Mouse (Mus musculus) frontal cortex, adult (tissue): ENCODE measurements around the gene Ppp2r2c.
"Not testable (repeated sequence)": the region's sequence is repeated elsewhere in the genome, so short reads cannot be mapped to it uniquely, and the experiment has no call there.

ENCODE experiments used
- ATAC-seq: cut with Nextera tagmentation; 2 replicates; pipeline ENCODE4 v1.9.2; 2017; ENCODE audit warnings: mild to moderate bottlenecking, moderate library complexity, mixed read lengths; ENCODE audit not compliant: low TSS enrichment

The Ppp2r2c gene

GRCm38 (mm10) chr5:36929376-36929775 is 61.1 kb downstream of the Ppp2r2c start:
- peak; percentile 36; the same call in 1 of the 2 replicates for ATAC-seq

DNA sequence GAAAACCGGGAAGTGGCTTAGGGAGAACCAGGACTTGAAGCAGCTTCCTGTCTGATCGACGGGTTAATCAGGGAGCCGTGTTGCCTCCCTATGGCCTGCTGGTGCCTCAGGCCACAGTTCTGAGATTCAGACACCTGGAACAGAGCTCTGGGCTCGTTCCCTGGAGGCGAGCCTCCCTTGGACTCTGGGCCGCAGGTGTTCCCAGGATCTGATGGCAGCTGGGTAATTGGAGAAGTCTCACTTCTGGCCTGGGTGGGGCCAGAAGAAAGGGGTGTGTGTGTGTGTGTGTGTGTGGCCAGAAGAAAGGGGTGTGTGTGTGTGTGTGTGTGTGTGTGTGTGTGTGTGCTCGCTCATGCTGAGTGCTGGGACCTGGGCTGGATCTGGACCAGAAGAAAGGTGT is 65.1 kb downstream of the Ppp2r2c start:
- no peak for ATAC-seq

- ATAC-seq = peak; percentile 83
Observed at GRCm38 (mm10) chr5:36935486-36936473, 67.5 kb downstream of the Ppp2r2c start.

GRCm38 (mm10) chr5:36936548-36936947 is 68.2 kb downstream of the Ppp2r2c start:
- peak; percentile 25 for ATAC-seq

GRCm38 (mm10) chr5:36938021-36938420 is 69.7 kb downstream of the Ppp2r2c start:
- ATAC-seq = no peak

- ATAC-seq = not testable (repeated sequence)
Observed at GRCm38 (mm10) chr5:36938991-36939390, 70.7 kb downstream of the Ppp2r2c start.

GRCm38 (mm10) chr5:36942446-36942845 is 74.1 kb downstream of the Ppp2r2c start:
- ATAC-seq = no peak

- ATAC-seq = 0 out of 2 replicates have a peak, but pooled peaks have one; percentile 10
Observed at GRCm38 (mm10) chr5:36944552-36944951, 76.2 kb downstream of the Ppp2r2c start.

- ATAC-seq = peak; percentile 77
Observed at GRCm38 (mm10) chr5:36945102-36945701, 76.9 kb downstream of the Ppp2r2c start.

DNA sequence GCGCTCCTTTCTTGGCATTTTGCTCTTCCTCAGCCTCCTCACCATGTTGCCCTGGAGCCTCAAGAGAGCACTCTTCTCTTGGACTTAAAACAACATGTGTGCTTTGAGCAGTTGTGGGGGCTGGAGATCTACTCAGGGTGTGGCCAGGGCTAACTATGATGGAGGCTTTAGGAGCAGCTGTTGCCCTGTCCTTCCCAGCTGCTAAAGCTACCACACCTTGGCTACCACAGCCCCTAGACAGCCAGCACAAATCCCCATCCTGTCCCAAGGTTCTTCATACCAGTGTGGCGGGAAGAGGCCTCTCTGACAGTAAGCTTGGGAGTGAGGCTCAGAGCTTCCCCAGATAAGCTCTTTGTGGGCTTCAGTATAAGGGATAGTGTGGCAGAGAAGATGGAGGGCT is 77.4 kb downstream of the Ppp2r2c start:
- no peak for ATAC-seq

DNA sequence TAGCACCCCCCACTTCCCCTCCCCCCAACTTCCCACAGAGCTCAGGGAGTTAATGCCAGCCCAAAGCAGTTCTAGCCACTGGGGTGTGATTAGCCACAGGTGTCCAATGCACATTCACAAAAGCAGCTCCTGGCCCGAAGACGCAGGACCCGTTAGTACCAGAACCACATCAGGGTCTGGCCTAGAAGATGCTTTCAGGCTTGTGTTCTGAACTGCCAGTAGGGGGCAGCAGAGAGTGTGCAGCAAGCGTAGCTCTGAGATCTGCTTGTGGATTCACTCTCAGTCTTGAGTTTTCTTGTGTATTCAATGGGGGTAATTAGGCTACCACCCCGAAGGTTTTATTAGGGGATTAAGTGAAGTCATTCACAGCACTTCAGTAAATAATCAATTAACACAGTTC is 78.1 kb downstream of the Ppp2r2c start:
- ATAC-seq = no peak

DNA sequence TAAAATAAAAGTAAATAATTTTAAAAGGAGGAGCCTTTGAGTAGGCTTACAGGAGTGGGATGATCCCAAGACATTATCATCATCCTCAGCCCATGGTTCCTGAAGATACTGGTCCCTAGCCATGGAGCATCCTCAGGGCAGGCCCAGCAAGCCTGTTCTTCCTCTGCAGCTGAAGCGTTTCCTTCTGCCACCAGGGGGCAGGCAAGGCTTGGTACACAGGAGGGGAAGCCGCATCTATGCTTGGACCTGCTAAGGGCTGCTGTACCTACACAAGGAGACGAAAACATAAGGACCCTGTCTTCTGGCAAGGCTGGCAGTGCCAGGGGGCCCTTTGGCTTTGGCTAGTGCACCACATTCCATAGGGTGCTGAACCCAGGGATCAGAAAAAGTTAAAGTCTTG is 80.5 kb downstream of the Ppp2r2c start:
- ATAC-seq = peak; percentile 36

GRCm38 (mm10) chr5:36950871-36951270 is 82.6 kb downstream of the Ppp2r2c start:
- ATAC-seq = no peak

DNA sequence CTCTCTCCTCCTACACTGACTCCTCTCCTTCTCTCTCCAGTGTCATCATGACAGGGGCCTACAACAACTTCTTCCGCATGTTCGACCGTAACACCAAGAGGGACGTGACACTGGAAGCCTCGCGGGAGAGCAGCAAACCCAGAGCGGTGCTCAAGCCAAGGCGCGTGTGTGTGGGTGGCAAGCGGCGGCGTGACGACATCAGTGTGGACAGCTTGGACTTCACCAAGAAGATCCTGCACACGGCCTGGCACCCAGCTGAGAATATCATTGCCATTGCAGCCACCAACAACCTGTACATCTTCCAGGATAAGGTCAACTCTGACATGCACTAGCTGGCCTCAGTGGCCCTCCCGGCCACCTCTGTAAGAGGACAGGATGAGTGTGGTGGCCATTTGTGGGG is 84.0 kb downstream of the Ppp2r2c start:
- no peak for ATAC-seq

DNA sequence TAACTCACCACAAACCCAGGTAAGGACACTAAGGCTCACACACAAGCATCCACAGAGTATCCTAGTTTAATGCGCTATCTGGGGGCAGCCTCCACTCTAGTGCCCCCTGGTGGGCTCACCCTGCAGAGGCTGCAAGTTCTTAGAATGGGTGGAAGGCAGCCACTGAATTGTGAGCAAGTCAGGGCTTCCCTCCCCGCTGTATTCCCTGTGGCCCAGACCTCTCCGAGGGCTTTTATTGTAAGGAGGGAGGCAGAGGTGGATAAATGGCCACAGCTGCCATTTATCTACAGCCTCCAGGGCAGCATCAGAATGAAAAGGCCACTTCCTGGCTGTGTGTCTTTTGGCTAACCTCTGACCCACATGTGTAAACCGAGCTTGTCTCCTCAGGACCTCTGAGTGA is 87.1 kb downstream of the Ppp2r2c start:
- ATAC-seq = no peak

GRCm38 (mm10) chr5:36958837-36959236 is 90.5 kb downstream of the Ppp2r2c start:
- peak; percentile 60 for ATAC-seq

DNA sequence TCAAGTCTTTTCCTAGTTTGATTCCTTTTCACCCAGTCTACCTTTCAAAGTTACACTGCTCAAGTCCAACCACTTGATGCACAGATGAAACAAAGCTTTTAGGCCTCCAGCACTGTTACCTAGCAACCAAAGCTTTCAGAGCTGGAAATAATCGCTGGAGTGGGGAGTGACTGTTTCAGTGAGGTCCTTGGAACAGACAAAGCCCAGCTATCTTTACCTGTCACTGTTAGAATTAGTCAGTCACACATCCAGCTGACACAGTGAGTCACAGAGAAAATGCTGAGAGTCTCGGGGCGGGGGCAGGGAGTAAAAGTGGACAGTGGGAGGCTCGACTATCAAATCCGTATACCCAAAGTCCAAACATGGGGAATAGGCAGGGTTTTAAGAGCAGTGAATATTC is 92.2 kb downstream of the Ppp2r2c start:
- ATAC-seq = peak; percentile 60

GRCm38 (mm10) chr5:36971587-36971986 is 103.3 kb downstream of the Ppp2r2c start:
- no peak for ATAC-seq

DNA sequence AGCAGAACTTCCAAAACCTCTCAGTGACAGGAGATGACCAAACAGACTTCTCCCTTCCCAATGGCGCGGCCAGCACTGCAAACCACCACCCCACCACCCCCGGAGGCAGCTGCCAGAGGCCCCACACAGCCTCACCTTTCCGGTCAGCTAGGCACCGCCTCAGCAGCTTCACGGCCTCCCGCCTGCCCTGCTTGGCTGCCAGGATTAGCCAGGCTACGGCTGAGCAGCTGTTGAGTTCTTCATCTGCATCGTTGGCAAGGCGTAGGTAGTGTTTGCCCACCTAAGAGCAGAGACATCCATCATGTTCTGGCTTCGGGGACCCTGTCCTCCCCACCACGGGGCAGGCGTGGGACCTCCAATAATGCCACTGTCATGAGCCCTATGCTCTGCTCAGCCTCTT is 107.0 kb downstream of the Ppp2r2c start:
- no peak for ATAC-seq

GRCm38 (mm10) chr5:36977809-36978208 is 109.5 kb downstream of the Ppp2r2c start:
- no peak for ATAC-seq

GRCm38 (mm10) chr5:36979001-36979400 is 110.7 kb downstream of the Ppp2r2c start:
- ATAC-seq = no peak

DNA sequence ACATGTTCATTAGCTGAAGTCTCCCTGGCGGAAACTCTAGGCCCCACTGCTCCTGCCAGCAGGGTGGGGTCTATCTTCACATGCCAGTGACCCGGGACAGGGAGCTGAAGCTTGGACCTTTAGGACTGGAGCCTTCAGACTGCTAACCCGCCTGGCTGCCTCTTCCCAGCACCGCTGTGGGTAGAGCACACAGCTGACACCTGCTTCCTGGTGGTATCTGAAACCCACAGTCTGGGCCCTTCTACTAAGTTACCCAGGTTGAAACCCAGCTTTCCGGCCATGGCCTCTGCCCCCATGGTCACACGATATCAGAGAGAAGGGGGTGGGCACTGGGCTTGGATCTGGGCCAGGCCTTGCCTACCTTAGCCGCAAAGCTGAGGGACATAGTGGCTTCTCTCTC is 111.3 kb downstream of the Ppp2r2c start:
- ATAC-seq = no peak

DNA sequence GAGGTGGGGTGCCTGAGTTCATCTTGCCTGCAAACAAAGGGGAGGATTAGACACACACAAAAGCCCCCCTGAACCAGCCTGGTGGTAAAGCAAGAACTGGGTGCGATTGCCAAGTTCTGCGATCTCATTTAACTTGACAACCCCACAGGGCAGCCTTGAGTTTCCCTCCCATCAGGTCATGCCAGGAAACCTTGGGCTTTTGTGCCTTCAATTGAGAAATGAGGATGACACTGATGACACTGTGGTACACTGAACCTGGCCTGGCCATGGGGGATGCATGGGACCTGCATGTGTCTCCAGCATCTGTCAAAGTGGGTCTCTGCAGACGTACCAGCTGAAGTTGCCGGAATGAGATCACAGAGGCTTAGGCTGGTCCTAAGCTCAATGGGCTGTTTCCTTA is 114.0 kb downstream of the Ppp2r2c start:
- ATAC-seq = no peak
